Mouse (Mus musculus): ENCODE data around the gene Vmn2r116. TPM values are rescaled to one million over a fixed set of nuclear protein-coding genes. Genes with fewer than 3 reads are reported as not detected.
"Not testable (repeated sequence)": the region's sequence is repeated elsewhere in the genome, so short reads cannot be mapped to it uniquely, and the experiment has no call there.

Vmn2r116 gene
- total RNA-seq (2012; rRNA removed) (not detected in 2 replicates), total RNA-seq (2014; rRNA removed) (not detected in 2 replicates), polyA plus RNA-seq (2012; ENCODE audit: insufficient read length, low read depth) (not detected in 2 replicates)

- H3K79me2 ChIP-seq (replicated peaks; ENCODE audit: control insufficient read depth, extremely low read depth, insufficient read depth, poor library complexity, severe bottlenecking); in situ Hi-C loops (cut with MboI; ENCODE audit: low pct_ligation_motif_present, low pct_unique_long_range_greater_than_20kb, low sequenced_read_pairs); H3K4me3 ChIP-seq (replicated peaks in 1 of 3; ENCODE audit: low read depth in 2 of 3, low read length in 2 of 3, poor library complexity in 1 of 3); H3K9me3 ChIP-seq (replicated peaks; ENCODE audit: low read length); H3K4me2 ChIP-seq (ENCODE audit: insufficient read depth, low read depth, poor library complexity, severe bottlenecking); H3K9ac ChIP-seq (ENCODE audit: insufficient read depth, low read depth); H3K27me3 ChIP-seq (replicated peaks); H3K27ac ChIP-seq (ENCODE audit: insufficient read depth, low read depth); dilution Hi-C loops (cut with MboI; ENCODE audit: extremely low pct_ligation_motif_present, extremely low pct_unique_long_range_greater_than_20kb, low sequenced_read_pairs); H3K36me3 ChIP-seq (replicated peaks in 1 of 2; ENCODE audit: control insufficient read depth in 1 of 2, insufficient read depth in 1 of 2, low read length in 1 of 2); DNase-seq (ENCODE audit: extremely low read depth); H3K4me1 ChIP-seq (ENCODE audit: control insufficient read depth in 1 of 2, insufficient read depth in 2 of 2): not testable (repeated sequence)
Observed at GRCm38 (mm10) chr17:23384304-23384703, at the start of gene Vmn2r116. Gene Vmn2r116 (plus strand): TSS chr17:23384604.

- H3K27me3 ChIP-seq (replicated peaks); H3K4me3 ChIP-seq (replicated peaks in 1 of 3; ENCODE audit: low read depth in 2 of 3, low read length in 2 of 3, poor library complexity in 1 of 3); H3K36me3 ChIP-seq (replicated peaks in 1 of 2; ENCODE audit: control insufficient read depth in 1 of 2, insufficient read depth in 1 of 2, low read length in 1 of 2); dilution Hi-C loops (cut with MboI; ENCODE audit: extremely low pct_ligation_motif_present, extremely low pct_unique_long_range_greater_than_20kb, low sequenced_read_pairs); H3K9me3 ChIP-seq (replicated peaks; ENCODE audit: low read length); DNase-seq (ENCODE audit: extremely low read depth); H3K27ac ChIP-seq (ENCODE audit: insufficient read depth, low read depth); H3K79me2 ChIP-seq (replicated peaks; ENCODE audit: control insufficient read depth, extremely low read depth, insufficient read depth, poor library complexity, severe bottlenecking); H3K9ac ChIP-seq (ENCODE audit: insufficient read depth, low read depth); in situ Hi-C loops (cut with MboI; ENCODE audit: low pct_ligation_motif_present, low pct_unique_long_range_greater_than_20kb, low sequenced_read_pairs); H3K4me2 ChIP-seq (ENCODE audit: insufficient read depth, low read depth, poor library complexity, severe bottlenecking); H3K4me1 ChIP-seq (ENCODE audit: control insufficient read depth in 1 of 2, insufficient read depth in 2 of 2): not testable (repeated sequence)
Observed at GRCm38 (mm10) chr17:23343441-23343840, 41.0 kb upstream of the Vmn2r116 start, which contains the start of gene Vmn2r115. Gene Vmn2r115 (plus strand): TSS chr17:23343741.

- dilution Hi-C loops (cut with MboI; ENCODE audit: extremely low pct_ligation_motif_present, extremely low pct_unique_long_range_greater_than_20kb, low sequenced_read_pairs) (no loop called here), in situ Hi-C loops (cut with MboI; ENCODE audit: low pct_ligation_motif_present, low pct_unique_long_range_greater_than_20kb, low sequenced_read_pairs) (no loop called here)
- TF ChIP-seq ZNF384 (IDR thresholded peaks at IDR 0.05; ENCODE audit: low read depth, low read length) (peak; percentile 90), ZMIZ1 (IDR thresholded peaks at IDR 0.05; ENCODE audit: low read depth, low read length) (no peak), IRF4 (IDR thresholded peaks at IDR 0.05; ENCODE audit: low read depth, low read length) (peak; percentile 46; the same call in 1 of the 2 replicates), NRF1 (IDR thresholded peaks at IDR 0.05; ENCODE audit: low read depth, low read length) (no peak), BHLHE40 (IDR thresholded peaks at IDR 0.05; ENCODE audit: low read depth, low read length) (no peak), CHD2 (IDR thresholded peaks at IDR 0.05; ENCODE audit: low read length) (no peak), NELFE (IDR thresholded peaks at IDR 0.05; ENCODE audit: low read depth, low read length) (no peak), JUND (conservative IDR thresholded peaks at IDR 0.05; ENCODE audit: low read depth, low read length) (no peak), EP300 (IDR thresholded peaks at IDR 0.05; ENCODE audit: low read length) (peak; percentile 79), MAZ (IDR thresholded peaks at IDR 0.05; ENCODE audit: low read depth, low read length) (no peak), MXI1 (IDR thresholded peaks at IDR 0.05; ENCODE audit: low read depth, low read length) (no peak), POLR2AphosphoS2 (IDR thresholded peaks at IDR 0.05; ENCODE audit: low read depth, low read length) (no peak), RCOR1 (conservative IDR thresholded peaks at IDR 0.05; ENCODE audit: low read depth, low read length) (no peak)
- Histone ChIP-seq H3K9ac (ENCODE audit: insufficient read depth, low read depth) (no peak overlapping the region), H3K36me3 (replicated peaks in 1 of 2; ENCODE audit: control insufficient read depth in 1 of 2, insufficient read depth in 1 of 2, low read length in 1 of 2) (no peaks in the 10 kb centered on the region), H3K27ac (ENCODE audit: insufficient read depth, low read depth) (no peak overlapping the region), H3K79me2 (replicated peaks; ENCODE audit: control insufficient read depth, extremely low read depth, insufficient read depth, poor library complexity, severe bottlenecking) (no peaks in the 10 kb centered on the region), H3K4me2 (ENCODE audit: insufficient read depth, low read depth, poor library complexity, severe bottlenecking) (no peak overlapping the region; the same call in 1 of the 2 replicates), H3K4me1 (ENCODE audit: control insufficient read depth in 1 of 2, insufficient read depth in 2 of 2) (no peaks in the 10 kb centered on the region), H3K9me3 (replicated peaks; ENCODE audit: low read length) (no peaks in the 10 kb centered on the region), H3K4me3 (replicated peaks in 1 of 3; ENCODE audit: low read depth in 2 of 3, low read length in 2 of 3, poor library complexity in 1 of 3) (no peak overlapping the region), H3K27me3 (replicated peaks) (no peaks in the 10 kb centered on the region)
- DNase-seq (ENCODE audit: extremely low read depth), result peak; percentile 62
Observed at GRCm38 (mm10) chr17:23351644-23352043, 32.8 kb upstream of the Vmn2r116 start.

Data from CH12.LX (cell line).